Comparison of ENCODE assay signal across 9 mouse cellular contexts in the genomic region with DNA sequence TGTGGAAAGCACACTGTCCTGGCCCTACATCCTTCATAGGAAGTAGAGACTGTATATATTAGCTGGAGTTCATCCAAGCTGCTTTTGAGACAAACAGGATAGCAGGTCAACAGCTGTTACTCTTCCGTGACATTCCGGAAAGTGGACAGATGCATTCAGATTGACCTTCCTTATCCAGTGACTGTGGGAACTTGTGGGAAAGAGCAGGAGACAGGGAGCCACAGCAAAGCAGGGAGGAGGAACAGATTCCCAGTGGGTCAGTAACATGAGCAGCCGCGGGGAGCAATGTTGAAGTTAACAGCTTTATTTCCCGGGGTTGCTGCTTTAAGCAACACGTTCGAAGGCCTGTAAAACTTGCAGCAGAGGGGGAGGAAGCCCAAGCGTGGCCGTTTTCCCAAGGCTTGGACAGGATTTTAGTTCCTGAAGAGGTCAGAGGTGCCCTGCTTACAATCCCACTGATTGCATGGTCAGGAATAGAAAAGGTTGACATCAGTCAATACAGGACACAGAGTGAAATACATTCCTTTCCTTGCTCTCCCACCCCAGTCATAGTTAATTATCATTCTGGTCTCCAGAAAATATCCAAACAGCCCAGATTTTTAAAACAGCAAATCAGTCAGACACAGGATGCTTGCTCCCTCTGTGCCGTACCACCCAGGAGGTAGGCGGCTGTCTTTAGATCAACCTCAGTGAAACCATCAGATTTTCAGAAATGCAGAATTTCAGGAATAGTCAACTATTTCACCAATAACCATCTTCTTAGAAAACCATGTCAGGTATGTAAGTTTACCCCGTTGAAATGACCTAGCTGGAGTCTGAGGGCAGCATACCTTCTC. TPM values are rescaled to one million over a fixed set of nuclear protein-coding genes. Genes with fewer than 3 reads are reported as not detected.
A peak's percentile ranks its signal among the peaks of the same experiment; 100 is the strongest.
DNase-seq lines count a peak whose midpoint lies in the region; ATAC-seq lines count a peak whose summit lies in the region.
"Had no signal": no experiment of that assay in that cellular context is flagged by ENCODE, and none has a peak within 500 bp of the region (broad histone marks: within the 10 kb centered on the region; RNA-seq: fewer than 3 reads in every experiment).

No protein-coding gene starts in this region.

- H3K27me3 ChIP-seq in embryonic facial prominence, embryonic 15.5 days: no peaks in the 10 kb centered on the region; the same call in 1 of the 2 replicates
- H3K27me3 ChIP-seq in heart, embryonic 10.5 days (ENCODE audit: insufficient read depth, poor library complexity, severe bottlenecking): no peaks in the 10 kb centered on the region

- no peaks in the 10 kb centered on the region for H3K9me3 ChIP-seq in embryonic facial prominence, embryonic 15.5 days (replicated peaks)
- no peaks in the 10 kb centered on the region for H3K9me3 ChIP-seq in heart, embryonic 10.5 days

- DNase-seq in heart, embryonic 10.5 days (ENCODE audit: low spot score): peak; percentile 78
- peak; percentile 75 for DNase-seq in kidney, postnatal 10 days
- peak; percentile 44 for DNase-seq in mesoderm, embryonic 11.5 days (ENCODE audit: low read depth, low spot score)
- no peak for DNase-seq in frontal cortex, postnatal 14 days (ENCODE audit: low spot score in 2 of 2)
- DNase-seq in cerebellum, postnatal 36 days: no peak

- 37% methylated on average over 12 of the region's 12 CpGs for WGBS in embryonic facial prominence, embryonic 15.5 days
- 56% methylated on average over 12 of the region's 12 CpGs for WGBS in heart, embryonic 10.5 days

- ATAC-seq in embryonic facial prominence, embryonic 15.5 days (ENCODE audit: insufficient number of reproducible peaks, low FRiP score, low TSS enrichment, low read depth): peak; percentile 47; the same call in 1 of the 2 replicates
- no peak for ATAC-seq in granulocyte monocyte progenitor cell, adult 5-6 weeks (replicated peaks; ENCODE audit: poor library complexity, severe bottlenecking)

- 0 out of 2 replicates have a peak overlapping the region, but pooled peaks have one; percentile 39 for H3K27ac ChIP-seq in embryonic facial prominence, embryonic 15.5 days (replicated peaks)
- H3K27ac ChIP-seq in heart, embryonic 10.5 days: peak overlapping the region; percentile 52; the same call in 1 of the 2 replicates
- H3K27ac ChIP-seq: midbrain, embryonic 10.5 days had no signal

- no peaks in the 10 kb centered on the region for H3K4me1 ChIP-seq in embryonic facial prominence, embryonic 15.5 days
- H3K4me1 ChIP-seq in heart, embryonic 10.5 days: peaks cover 8% of the 10 kb centered on the region; the same call in 1 of the 2 replicates

- H3K4me2 ChIP-seq in embryonic facial prominence, embryonic 15.5 days (replicated peaks): no peak overlapping the region

- H3K36me3 ChIP-seq in embryonic facial prominence, embryonic 15.5 days: no peaks in the 10 kb centered on the region
- H3K36me3 ChIP-seq in heart, embryonic 10.5 days: no peaks in the 10 kb centered on the region
- H3K36me3 ChIP-seq: midbrain, embryonic 10.5 days had no signal

- H3K9ac ChIP-seq in embryonic facial prominence, embryonic 15.5 days: no peak overlapping the region

- no peak overlapping the region for H3K4me3 ChIP-seq in embryonic facial prominence, embryonic 15.5 days (replicated peaks)
- no peak overlapping the region for H3K4me3 ChIP-seq in heart, embryonic 10.5 days
- H3K4me3 ChIP-seq: erythroblast, embryonic 14.5 days; midbrain, embryonic 10.5 days had no signal

RNA-seq across cellular contexts. Expression of a gene that starts 18.7 kb away (rescaled TPM):
- polyA plus RNA-seq in embryonic facial prominence, embryonic 15.5 days (2015; fragmentation: Nextera tagmentation; extraction: Ambion mirVana): 0.29 and 0.34 TPM in 2 replicates
- polyA plus RNA-seq in heart, embryonic 10.5 days (2016; fragmentation: Nextera tagmentation; extraction: Ambion mirVana): 0.16 TPM in 2 replicates
- 1.4 and 3.2 TPM in 2 replicates for total RNA-seq in granulocyte monocyte progenitor cell, adult 5-6 weeks (2014; fragmentation: Nextera tagmentation)
- 1.0 and 2.3 TPM in 2 replicates for total RNA-seq in granulocyte monocyte progenitor cell, adult 5-6 weeks (2017)

Comparison
In these comparisons a context has a peak if more than half of its experiments do, and no peak if none do; other contexts are left out.
1. DNase-seq: peak in heart, embryonic 10.5 days (single experiment), kidney, postnatal 10 days (single experiment) and mesoderm, embryonic 11.5 days (single experiment); none in frontal cortex, postnatal 14 days (0 of 2) and cerebellum, postnatal 36 days (0 of 2).